Mouse (Mus musculus) heart, embryonic 13.5 days (tissue): ENCODE measurements around the gene Dynlt1a. TPM values are rescaled to one million over a fixed set of nuclear protein-coding genes. Genes with fewer than 3 reads are reported as not detected.

Experiments
- polyA plus RNA-seq: library from polyadenylated mRNA; unstranded; fragments of >200 nt; fragmentation: Nextera tagmentation; extraction: Ambion mirVana; gene quantifications from 2 replicates; pipeline ENCODE4 v1.2.1, GENCODE M21; 2015

The Dynlt1a gene
- polyA plus RNA-seq, 1 experiment from 2014 or later: 11.3 TPM

Other genes with a start within 250 kb of the Dynlt1a start
- gene Serac1, start 237.8 kb downstream of the Dynlt1a start, polyA plus RNA-seq: 5.1 and 5.6 TPM in 2 replicates
- 126 and 154 TPM in 2 replicates for gene Gtf2h5, start 237.7 kb downstream of the Dynlt1a start, polyA plus RNA-seq
- 60.6 and 68.2 TPM in 2 replicates for gene Tulp4, start 211.1 kb downstream of the Dynlt1a start, polyA plus RNA-seq
- 15.4 and 16.3 TPM in 2 replicates for gene Tmem181a, start 60.6 kb downstream of the Dynlt1a start, polyA plus RNA-seq
- 393 and 431 TPM in 2 replicates for gene Dynlt1b, start 112.6 kb upstream of the Dynlt1a start, polyA plus RNA-seq